Mouse (Mus musculus) erythroblast, embryonic 14.5 days (primary cell): ENCODE results near the gene Rhbdf1.

Experiments used
- GATA1 ChIP-seq: IDR thresholded peaks from 2 replicates; pipeline ENCODE4 v1.6.1; 2012; ENCODE audit warnings: low read length, inconsistent platforms, mixed read lengths
- TAL1 ChIP-seq: IDR thresholded peaks from 3 replicates; pipeline ENCODE4 v1.6.1; 2012; ENCODE audit warnings: low read length, inconsistent platforms, mixed read lengths

- TF ChIP-seq GATA1 (no peak), TAL1 (no peak)
Measured at GRCm38 (mm10) chr11:32166683-32167082, 55.4 kb downstream of the Rhbdf1 start.
